Mouse (Mus musculus) ZHBTc4 (cell line): ENCODE measurements at regions not wholly inside any gene's neighbourhood (a gene's known extent, or its start where the extent isn't known, plus 50 kb on each side); places are given as distances from the start of the nearest gene placed in this dataset.
"Not testable (repeated sequence)": the region's sequence is repeated elsewhere in the genome, so short reads cannot be mapped to it uniquely, and the experiment has no call there.

Experiments
- DNase-seq: peaks from one replicate; pipeline ENCODE4 v3.0.0-alpha.2; 2011; ENCODE audit warnings: low read depth, low spot score

- DNase-seq, result no peak
Measured at GRCm38 (mm10) chr2:94772801-94773200, 334.9 kb upstream of the Api5 start.

- no peak for DNase-seq
Measured at GRCm38 (mm10) chr2:94772268-94772667, 334.3 kb upstream of the Api5 start.

DNA sequence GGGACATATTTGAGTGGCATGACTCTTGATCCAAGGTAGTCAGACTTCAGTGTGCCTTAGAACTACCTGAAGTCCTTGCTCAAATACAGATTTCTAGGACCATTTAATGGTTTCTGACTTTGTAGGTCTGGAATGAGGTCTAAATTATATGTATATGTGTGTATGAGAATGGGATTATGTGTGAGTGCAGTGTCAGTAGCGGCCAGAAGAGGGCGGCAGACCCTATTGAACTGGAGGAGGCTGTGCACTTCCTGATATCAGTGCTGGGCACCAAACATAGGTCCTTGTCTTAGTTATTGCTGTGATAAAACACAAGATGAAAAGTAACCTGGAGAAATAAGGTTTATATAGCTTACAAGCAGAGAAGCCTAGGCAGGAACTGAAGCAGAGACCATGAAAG lies 328.6 kb upstream of the Api5 start:
- peak; percentile 57 for DNase-seq

DNA sequence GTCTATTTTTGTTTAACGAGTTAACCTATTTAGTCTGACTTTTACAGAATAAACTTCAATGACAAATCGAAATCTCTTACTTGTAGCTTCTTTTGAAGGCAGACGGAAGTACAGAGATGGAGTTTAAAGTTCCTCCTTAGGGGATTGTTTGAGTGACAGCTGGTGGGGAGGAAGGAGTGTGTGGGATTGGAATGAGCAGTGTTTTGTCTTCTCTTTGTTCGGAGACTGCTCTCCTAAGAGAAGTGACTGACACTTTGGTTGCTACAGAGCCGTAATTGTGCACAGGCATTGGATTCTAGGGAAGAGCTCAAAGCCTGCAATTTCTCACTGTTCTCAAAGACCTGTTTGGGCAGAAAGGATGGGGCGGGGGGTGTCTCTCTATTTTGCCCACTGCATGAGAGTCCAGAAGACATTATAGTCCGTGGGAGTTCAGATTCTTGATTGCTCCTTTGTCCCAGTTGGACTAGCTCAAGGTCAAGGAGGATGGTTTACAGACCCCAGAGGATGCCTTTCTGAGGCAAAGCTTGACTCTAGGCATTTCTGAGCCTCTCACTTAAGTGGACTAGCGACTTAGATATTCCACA lies 327.0 kb upstream of the Api5 start:
- peak; percentile 16 for DNase-seq

DNA sequence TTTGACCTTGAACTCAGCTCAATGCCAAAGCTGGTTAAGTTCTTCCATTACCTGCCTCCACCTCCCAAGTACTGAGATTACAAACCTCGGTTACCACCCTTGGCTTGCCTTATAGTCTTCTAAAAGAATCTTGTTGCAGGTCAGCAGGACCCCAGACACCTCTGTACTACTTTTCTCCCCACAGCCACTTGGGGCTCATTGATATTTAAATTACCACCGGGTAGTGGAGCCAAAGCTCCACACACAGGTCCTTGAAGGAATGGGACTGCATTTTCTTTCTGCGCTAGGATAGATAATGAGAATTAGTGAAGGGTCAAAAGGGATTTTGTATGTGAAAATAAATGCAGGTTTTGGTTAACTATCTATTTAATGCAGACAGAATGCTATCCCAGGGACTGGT lies 326.5 kb upstream of the Api5 start:
- peak; percentile 25 for DNase-seq

GRCm38 (mm10) chr2:94748161-94748711 lies 310.3 kb upstream of the Api5 start:
- no peak for DNase-seq

DNA sequence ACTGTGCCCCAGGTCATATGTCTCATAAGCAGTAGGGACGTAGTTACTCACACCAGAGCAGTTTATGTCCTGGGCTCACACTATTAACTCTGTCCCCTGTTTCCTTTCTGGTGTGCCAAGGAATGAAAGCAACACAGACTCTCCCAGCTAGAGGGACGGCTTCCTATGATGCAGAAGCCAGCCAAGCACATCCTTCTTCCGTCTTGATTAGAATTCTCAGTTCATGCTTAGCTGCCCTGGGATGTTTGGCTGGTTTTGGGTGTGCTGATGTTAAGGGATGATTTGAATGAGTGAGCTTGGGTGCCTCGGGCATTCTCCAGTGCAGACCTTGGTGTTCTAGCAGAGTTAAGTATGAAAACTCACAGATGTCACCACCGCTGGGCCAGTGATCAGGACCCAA lies 291.9 kb upstream of the Api5 start:
- no peak for DNase-seq

DNA sequence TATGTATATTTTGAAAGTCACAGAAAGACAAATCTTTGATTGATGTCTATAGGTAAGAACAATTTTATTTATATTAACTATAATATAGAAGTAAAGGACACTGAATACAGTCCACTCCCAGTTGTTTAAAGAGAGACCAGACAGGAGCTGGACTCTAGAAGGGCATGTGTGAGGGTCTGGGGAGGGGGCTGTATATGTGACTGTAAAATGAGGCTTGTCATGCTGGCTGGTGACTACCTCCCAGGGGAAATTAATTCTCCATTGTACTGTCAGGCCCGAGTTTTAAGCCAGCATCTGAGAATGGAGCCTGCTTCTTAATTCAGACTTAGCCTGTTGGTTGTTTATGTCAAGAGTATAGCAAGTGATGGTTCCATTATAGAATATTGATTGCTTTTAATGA lies 261.4 kb upstream of the Api5 start:
- DNase-seq, result no peak

DNA sequence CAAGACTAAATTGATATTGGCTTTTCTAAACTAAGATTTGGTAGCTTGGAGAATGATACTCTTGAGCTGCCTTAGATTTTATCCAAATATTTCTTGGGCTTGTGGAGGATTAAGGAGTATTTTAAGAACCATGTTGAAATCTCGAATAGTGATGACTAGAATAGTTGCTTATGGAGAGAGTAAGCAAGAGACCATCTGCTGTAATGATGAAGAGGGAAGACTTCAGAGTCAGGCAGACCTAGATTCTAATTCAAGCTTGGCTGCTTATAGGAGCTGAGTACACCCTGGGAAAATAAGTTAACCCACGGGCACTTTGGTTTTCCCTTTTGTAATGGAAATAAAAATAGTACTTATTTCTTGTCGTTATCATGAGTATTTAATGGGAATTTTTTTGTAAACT lies 257.3 kb upstream of the Api5 start:
- DNase-seq, result no peak

DNA sequence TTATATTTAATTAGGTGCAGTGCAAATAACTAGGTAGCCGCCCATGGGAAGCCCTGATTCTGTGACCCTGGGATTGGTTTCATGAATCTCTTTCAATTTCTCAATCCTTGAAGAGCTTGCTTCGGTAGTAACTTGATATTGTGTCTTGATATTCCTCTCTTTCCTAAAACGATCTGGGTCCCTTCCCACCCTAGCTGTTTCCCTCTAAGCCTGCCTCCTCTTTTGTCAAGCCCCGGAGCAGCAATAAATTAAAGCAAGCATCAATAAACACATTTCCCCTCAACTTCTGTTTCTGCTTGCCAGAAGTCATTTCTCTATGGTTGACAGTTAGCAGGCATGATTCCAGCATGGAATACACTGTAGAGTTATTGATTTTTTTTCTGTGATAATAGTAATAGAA lies 252.6 kb upstream of the Api5 start:
- no peak for DNase-seq

GRCm38 (mm10) chr2:94685619-94686018 lies 247.7 kb upstream of the Api5 start:
- not testable (repeated sequence) for DNase-seq

DNA sequence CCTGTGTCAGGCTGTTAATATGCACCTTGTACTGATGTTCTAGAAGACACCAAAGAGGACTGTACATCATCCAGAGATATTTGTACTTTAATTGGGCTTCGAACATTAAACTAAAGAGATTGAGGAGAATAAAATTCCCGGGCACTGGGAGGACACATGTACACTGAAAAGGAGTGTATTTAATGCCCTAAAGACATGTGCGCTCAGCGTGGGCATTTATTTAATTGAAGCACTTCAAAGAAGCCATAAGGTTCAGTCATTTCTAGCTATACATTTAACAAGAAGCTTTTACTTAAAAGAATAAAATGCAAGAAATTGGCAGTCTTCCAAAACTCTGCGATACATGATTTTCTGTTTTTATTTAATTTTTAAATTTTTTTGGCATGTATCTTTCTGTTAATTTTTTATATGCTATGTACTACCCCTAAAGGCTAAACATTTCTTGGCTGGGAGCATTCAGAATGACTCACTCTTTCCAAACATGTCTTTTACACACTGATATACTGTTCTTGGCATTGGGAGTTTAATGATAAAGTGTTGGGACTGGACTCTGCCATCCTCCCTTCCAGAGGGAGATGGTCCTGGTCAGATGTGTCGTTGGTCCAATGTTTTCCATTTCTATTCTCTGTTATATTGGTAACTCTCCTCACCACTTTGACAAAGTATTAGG lies 242.3 kb upstream of the Api5 start:
- DNase-seq, result no peak

DNA sequence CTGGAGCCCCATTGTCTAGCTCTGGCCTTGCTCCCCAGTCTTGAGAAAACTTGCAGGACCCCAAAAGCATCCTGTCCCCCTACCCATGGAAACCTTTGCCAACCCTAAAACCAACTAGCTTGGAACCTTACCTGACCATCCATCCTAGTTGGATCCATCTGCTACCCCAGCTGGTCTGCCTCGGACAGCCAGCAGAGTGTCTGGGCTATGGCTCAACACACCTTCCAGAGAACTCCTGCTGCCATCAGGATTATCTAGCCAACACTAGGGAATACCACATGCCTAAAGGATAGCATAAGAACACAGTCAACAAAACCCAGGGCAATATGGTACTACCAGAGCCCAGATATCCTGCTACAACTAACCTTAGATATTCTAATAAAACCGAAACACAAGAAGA lies 227.9 kb upstream of the Api5 start:
- DNase-seq, result no peak

GRCm38 (mm10) chr2:94658426-94658825 lies 220.5 kb upstream of the Api5 start:
- no peak for DNase-seq
